Mouse (Mus musculus) G1E (cell line): ENCODE data around the gene Gnaq.

ENCODE experiments used
- CTCF ChIP-seq: IDR thresholded peaks from 2 replicates; pipeline ENCODE4 v1.5.1; 2012; ENCODE audit warnings: low read depth, low read length, inconsistent platforms, mixed read lengths
- GATA1 ChIP-seq: IDR thresholded peaks from 2 replicates; pipeline ENCODE4 v1.6.1; 2012; ENCODE audit warnings: borderline replicate concordance, low read length, inconsistent platforms, mixed read lengths
- POLR2AphosphoS5 ChIP-seq: IDR thresholded peaks from 2 replicates; pipeline ENCODE4 v1.6.1; 2012; ENCODE audit warnings: low read depth, low read length, inconsistent platforms; ENCODE audit not compliant: insufficient replicate concordance

- TF ChIP-seq CTCF, result no peak
- no peak for TF ChIP-seq GATA1
- TF ChIP-seq POLR2AphosphoS5, result no peak
Measured at GRCm38 (mm10) chr19:16147446-16147845, 14.8 kb downstream of the Gnaq start.
